8 mouse cellular contexts compared by ENCODE assay signal in genomic region chr6:70709338-70710055, GRCm38 (mm10).
DNase-seq lines count a peak whose midpoint lies in the region; ATAC-seq lines count a peak whose summit lies in the region.

No protein-coding gene starts in this region.

- no peaks in the 10 kb centered on the region; the same call in 1 of the 2 replicates for H3K4me1 ChIP-seq in heart, embryonic 16.5 days (ENCODE audit: control insufficient read depth, insufficient read depth, low read length)

- peak overlapping the region; percentile 36 for H3K4me2 ChIP-seq in heart, embryonic 16.5 days (ENCODE audit: low read depth, low read length)

- peak overlapping the region; percentile 8; the same call in 1 of the 2 replicates for H3K4me3 ChIP-seq in heart, embryonic 16.5 days (ENCODE audit: low read length)

- no peak overlapping the region for H3K27ac ChIP-seq in heart, embryonic 16.5 days (ENCODE audit: low read length)

- ATAC-seq in heart, embryonic 16.5 days (replicated peaks; ENCODE audit: extremely low read depth, insufficient read depth, low FRiP score) = peak; percentile 72

- no peak overlapping the region for H3K9ac ChIP-seq in heart, embryonic 16.5 days (ENCODE audit: low read length)

- H3K9me3 ChIP-seq in heart, embryonic 16.5 days (replicated peaks; ENCODE audit: control insufficient read depth, low read length) = no peaks in the 10 kb centered on the region

- DNase-seq in adrenal gland, adult (ENCODE audit: inconsistent age in 2 of 2, low spot score in 1 of 2) = peak; percentile 19 to 67
- no peak for DNase-seq in adrenal gland, postnatal 4 days (ENCODE audit: low spot score in 2 of 2)
- DNase-seq in T-cell, adult 2 months (ENCODE audit: low spot score) = peak; percentile 54
- DNase-seq in embryo, embryonic 11 days = peak; percentile 75
- peak; percentile 71 for DNase-seq in kidney, postnatal 14 days
- DNase-seq in lung, postnatal 14 days = peak; percentile 47
- DNase-seq in retina, embryonic 14.5 days (ENCODE audit: low spot score) = peak; percentile 80

- H3K36me3 ChIP-seq in heart, embryonic 16.5 days (ENCODE audit: control insufficient read depth, insufficient read depth) = no peaks in the 10 kb centered on the region

- no peaks in the 10 kb centered on the region for H3K27me3 ChIP-seq in heart, embryonic 16.5 days (ENCODE audit: control insufficient read depth, insufficient read depth, low read length)

- WGBS in heart, embryonic 16.5 days = 12% methylated on average over 7 of the region's 7 CpGs

Comparison
In these comparisons a context has a peak if more than half of its experiments do, and no peak if none do; other contexts are left out.
1. DNase-seq: peak in adrenal gland, adult (2 of 2), T-cell, adult 2 months (single experiment), embryo, embryonic 11 days (single experiment), kidney, postnatal 14 days (single experiment), lung, postnatal 14 days (single experiment) and retina, embryonic 14.5 days (single experiment); none in adrenal gland, postnatal 4 days (0 of 2).